ENCODE assay signal across 2 mouse cellular contexts in genomic region chr2:12930338-12930737, GRCm38 (mm10).
TF ChIP-seq lines count a peak whose summit lies in the region.

No protein-coding gene starts in this region.

TF ChIP-seq in CH12.LX, 34 proteins besides CTCF, POLR2A, EP300 and RAD21 (continued from another document):
- no peak for TF ChIP-seq JUND (conservative IDR thresholded peaks at IDR 0.05; ENCODE audit: low read depth, low read length)
TF ChIP-seq in CH12.LX: peak in this region for 0.

TF ChIP-seq in MEL, 35 proteins besides CTCF, POLR2A, EP300 and RAD21 (continued from another document):
- no peak for TF ChIP-seq GABPA (IDR thresholded peaks at IDR 0.05; ENCODE audit: low read depth, low read length)
- no peak for TF ChIP-seq MYB (IDR thresholded peaks at IDR 0.05; ENCODE audit: low read depth, low read length)
- TF ChIP-seq USF1 (IDR thresholded peaks at IDR 0.05; ENCODE audit: low read depth, low read length): no peak
- no peak for TF ChIP-seq ZKSCAN1 (IDR thresholded peaks at IDR 0.05; ENCODE audit: low read depth, low read length)
- no peak for TF ChIP-seq BHLHE40 (IDR thresholded peaks at IDR 0.05; ENCODE audit: borderline replicate concordance, low read depth, low read length)
- no peak for TF ChIP-seq POLR2AphosphoS2 (IDR thresholded peaks at IDR 0.05; ENCODE audit: low read length)
- TF ChIP-seq MAX (IDR thresholded peaks at IDR 0.05; ENCODE audit: low read length): no peak
- TF ChIP-seq ETS1 (IDR thresholded peaks at IDR 0.05; ENCODE audit: low read depth, low read length): no peak
- no peak for TF ChIP-seq NRF1 (IDR thresholded peaks at IDR 0.05; ENCODE audit: insufficient read depth, low read depth, low read length, poor library complexity, severe bottlenecking)
- no peak for TF ChIP-seq TBP (IDR thresholded peaks at IDR 0.05; ENCODE audit: low read depth, low read length)
- TF ChIP-seq POLR2AphosphoS5 (IDR thresholded peaks at IDR 0.05; ENCODE audit: borderline replicate concordance, low read depth, low read length): no peak
- no peak for TF ChIP-seq ZMIZ1 (IDR thresholded peaks at IDR 0.05; ENCODE audit: low read depth, low read length)
- no peak for TF ChIP-seq MAFK (IDR thresholded peaks at IDR 0.05; ENCODE audit: borderline replicate concordance, low read depth, low read length)
- no peak for TF ChIP-seq TCF12 (IDR thresholded peaks at IDR 0.05; ENCODE audit: low read depth, low read length)
- no peak for TF ChIP-seq RCOR1 (IDR thresholded peaks at IDR 0.05; ENCODE audit: low read depth, low read length)
- TF ChIP-seq ZNF384 (IDR thresholded peaks at IDR 0.05; ENCODE audit: low read depth, low read length): no peak
